14 mouse cellular contexts compared by ENCODE assay signal in genomic region chr11:77934568-77935311, GRCm38 (mm10). TPM values are rescaled to one million over a fixed set of nuclear protein-coding genes. Genes with fewer than 3 reads are reported as not detected.
A peak's percentile ranks its signal among the peaks of the same experiment; 100 is the strongest.
DNase-seq lines count a peak whose midpoint lies in the region; ATAC-seq and TF ChIP-seq lines count a peak whose summit lies in the region.
"Had no signal": no experiment of that assay in that cellular context is flagged by ENCODE, and none has a peak within 500 bp of the region (broad histone marks: within the 10 kb centered on the region; RNA-seq: fewer than 3 reads in every experiment).

No protein-coding gene starts in this region.

- H3K27ac ChIP-seq in forebrain, postnatal 0 days (ENCODE audit: low read depth, low read length) = peak overlapping the region; percentile 96
- H3K27ac ChIP-seq in midbrain, embryonic 15.5 days = peak overlapping the region; percentile 53; the same call in 1 of the 2 replicates
- H3K27ac ChIP-seq: heart, embryonic 13.5 days; liver, embryonic 12.5 days had no signal

- peak overlapping the region; percentile 70 for H3K4me2 ChIP-seq in forebrain, postnatal 0 days (ENCODE audit: low read depth)
- H3K4me2 ChIP-seq in midbrain, embryonic 15.5 days = peak overlapping the region; percentile 76
- H3K4me2 ChIP-seq: heart, embryonic 13.5 days; liver, embryonic 12.5 days had no signal

- H3K4me1 ChIP-seq in forebrain, postnatal 0 days (ENCODE audit: insufficient read depth) = peaks cover 39% of the 10 kb centered on the region
- H3K4me1 ChIP-seq in midbrain, embryonic 15.5 days = peaks cover 74% of the 10 kb centered on the region

- ATAC-seq in cerebellum, adult (ENCODE audit: insufficient number of reproducible peaks, low FRiP score, low TSS enrichment) = no peak
- no peak for ATAC-seq in forebrain, postnatal 0 days
- no peak for ATAC-seq in midbrain, embryonic 15.5 days (replicated peaks)
- ATAC-seq in frontal cortex, adult (ENCODE audit: low TSS enrichment) = no peak
- ATAC-seq: liver, embryonic 12.5 days had no signal

- peak overlapping the region; percentile 94 for H3K4me3 ChIP-seq in forebrain, postnatal 0 days (ENCODE audit: low read depth, low read length)
- H3K4me3 ChIP-seq in midbrain, embryonic 15.5 days = peak overlapping the region; percentile 70; the same call in 1 of the 2 replicates
- H3K4me3 ChIP-seq: heart, embryonic 13.5 days; liver, embryonic 12.5 days; megakaryocyte, embryonic 14.5 days had no signal

- H3K27me3 ChIP-seq in forebrain, postnatal 0 days (ENCODE audit: insufficient read depth, low read length) = no peaks in the 10 kb centered on the region
- H3K27me3 ChIP-seq in midbrain, embryonic 15.5 days (replicated peaks) = no peaks in the 10 kb centered on the region

- 33% methylated on average over 5 of the region's 5 CpGs for WGBS in forebrain, postnatal 0 days
- WGBS in midbrain, embryonic 15.5 days = 52% methylated on average over 5 of the region's 5 CpGs

- no peaks in the 10 kb centered on the region for H3K36me3 ChIP-seq in forebrain, postnatal 0 days (ENCODE audit: insufficient read depth)
- no peaks in the 10 kb centered on the region for H3K36me3 ChIP-seq in midbrain, embryonic 15.5 days (replicated peaks)
- H3K36me3 ChIP-seq: heart, embryonic 13.5 days; liver, embryonic 12.5 days had no signal

- H3K9me3 ChIP-seq in forebrain, postnatal 0 days (ENCODE audit: low read length) = no peaks in the 10 kb centered on the region
- H3K9me3 ChIP-seq in midbrain, embryonic 15.5 days = no peaks in the 10 kb centered on the region
- H3K9me3 ChIP-seq: heart, embryonic 13.5 days; liver, embryonic 12.5 days had no signal

- H3K9ac ChIP-seq in forebrain, postnatal 0 days = peak overlapping the region; percentile 97
- H3K9ac ChIP-seq in midbrain, embryonic 15.5 days = no peak overlapping the region
- H3K9ac ChIP-seq: heart, embryonic 13.5 days; liver, embryonic 12.5 days had no signal

- TF ChIP-seq CTCF in forebrain, postnatal 0 days (IDR thresholded peaks at IDR 0.05; ENCODE audit: low read depth) = no peak

- peak; percentile 79 for DNase-seq in cerebellum, adult 11-12 months
- peak; percentile 55 for DNase-seq in cerebellum, adult 8-10 months
- DNase-seq in forebrain, postnatal 0 days = no peak
- no peak for DNase-seq in embryo, embryonic 10 days (ENCODE audit: low spot score)
- DNase-seq in B cell, adult 2 months = no peak
- DNase-seq: adrenal gland, adult 8-10 months; kidney, postnatal 10 days; right cerebral cortex, postnatal 14 days had no signal

RNA-seq across cellular contexts. Expression of gene Sez6, which starts 4.1 kb away (rescaled TPM):
- total RNA-seq in forebrain, postnatal 0 days (2014; rRNA removed) = 150 and 194 TPM in 2 replicates
- polyA plus RNA-seq in forebrain, postnatal 0 days (2015; fragmentation: Nextera tagmentation; extraction: Ambion mirVana) = 183 and 214 TPM in 2 replicates
- polyA plus RNA-seq in midbrain, embryonic 15.5 days (2015; fragmentation: Nextera tagmentation; extraction: Ambion mirVana) = 159 and 162 TPM in 2 replicates

RNA-seq across cellular contexts. Expression of gene Pipox, which starts 40.8 kb away (rescaled TPM):
- 3.8 and 6.8 TPM in 2 replicates for total RNA-seq in forebrain, postnatal 0 days (2014; rRNA removed)
- 3.7 and 4.2 TPM in 2 replicates for polyA plus RNA-seq in forebrain, postnatal 0 days (2015; fragmentation: Nextera tagmentation; extraction: Ambion mirVana)
- 5.7 and 6.7 TPM in 2 replicates for polyA plus RNA-seq in midbrain, embryonic 15.5 days (2015; fragmentation: Nextera tagmentation; extraction: Ambion mirVana)

RNA-seq across cellular contexts. Expression of gene Phf12, which starts 47.8 kb away (rescaled TPM):
- 35.9 and 49.3 TPM in 2 replicates for total RNA-seq in forebrain, postnatal 0 days (2014; rRNA removed)
- 6.2 and 9.1 TPM in 2 replicates for polyA plus RNA-seq in forebrain, postnatal 0 days (2015; fragmentation: Nextera tagmentation; extraction: Ambion mirVana)
- 19.2 and 20.7 TPM in 2 replicates for polyA plus RNA-seq in midbrain, embryonic 15.5 days (2015; fragmentation: Nextera tagmentation; extraction: Ambion mirVana)

Comparison
In these comparisons a context has a peak if more than half of its experiments do, and no peak if none do; other contexts are left out.
1. DNase-seq: peak in cerebellum, adult 11-12 months (single experiment) and cerebellum, adult 8-10 months (single experiment); none in forebrain, postnatal 0 days (single experiment), embryo, embryonic 10 days (single experiment) and B cell, adult 2 months (0 of 2).